Mouse (Mus musculus) inflammation-experienced regulatory T-cells, adult 6 months (primary cell): ENCODE data around the gene Nudt4. TPM values are rescaled to one million over a fixed set of nuclear protein-coding genes. Genes with fewer than 3 reads are reported as not detected.
A peak's percentile ranks its signal among the peaks of the same experiment; 100 is the strongest.
"Not testable (repeated sequence)": the region's sequence is repeated elsewhere in the genome, so short reads cannot be mapped to it uniquely, and the experiment has no call there.

Experiments
- ATAC-seq: one replicate; pipeline ENCODE4 v1.8.0; 2017
- polyA plus RNA-seq, 3 experiments: library from polyadenylated mRNA; unstranded; fragments of 100-300 nt; shearing (Covaris generic); gene quantifications; one replicate each; pipeline ENCODE4 v1.2.1; 2017

The Nudt4 gene
- polyA plus RNA-seq, 3 experiments from 2014 or later = 9.7 to 17.0 (median 12.9) TPM

- ATAC-seq = no peak
Observed at GRCm38 (mm10) chr10:95567550-95567949, 3.6 kb upstream of the Nudt4 start.

DNA sequence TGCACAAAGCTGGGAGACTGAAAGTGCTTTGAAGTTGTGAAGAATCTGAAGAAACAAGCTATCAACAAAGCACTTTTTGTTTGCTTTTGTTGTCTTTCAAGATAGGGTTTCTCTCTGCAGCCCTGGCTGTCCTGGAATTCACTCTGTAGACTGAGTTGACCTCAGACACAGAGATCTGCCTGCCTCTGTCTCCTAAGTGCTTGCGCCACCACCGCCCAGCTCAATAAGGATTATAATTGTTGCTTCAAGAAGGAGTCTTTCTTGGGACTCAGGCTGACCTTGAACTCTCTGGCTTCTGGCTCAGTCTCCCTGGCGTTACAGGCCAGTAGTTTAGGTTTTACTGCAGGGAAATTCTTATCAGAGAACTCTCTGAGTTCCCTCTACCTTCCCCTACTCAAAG, 2.8 kb upstream of the Nudt4 start:
- no peak for ATAC-seq

GRCm38 (mm10) chr10:95565156-95565854, 1.4 kb upstream of the Nudt4 start:
- ATAC-seq = peak; percentile 23

DNA sequence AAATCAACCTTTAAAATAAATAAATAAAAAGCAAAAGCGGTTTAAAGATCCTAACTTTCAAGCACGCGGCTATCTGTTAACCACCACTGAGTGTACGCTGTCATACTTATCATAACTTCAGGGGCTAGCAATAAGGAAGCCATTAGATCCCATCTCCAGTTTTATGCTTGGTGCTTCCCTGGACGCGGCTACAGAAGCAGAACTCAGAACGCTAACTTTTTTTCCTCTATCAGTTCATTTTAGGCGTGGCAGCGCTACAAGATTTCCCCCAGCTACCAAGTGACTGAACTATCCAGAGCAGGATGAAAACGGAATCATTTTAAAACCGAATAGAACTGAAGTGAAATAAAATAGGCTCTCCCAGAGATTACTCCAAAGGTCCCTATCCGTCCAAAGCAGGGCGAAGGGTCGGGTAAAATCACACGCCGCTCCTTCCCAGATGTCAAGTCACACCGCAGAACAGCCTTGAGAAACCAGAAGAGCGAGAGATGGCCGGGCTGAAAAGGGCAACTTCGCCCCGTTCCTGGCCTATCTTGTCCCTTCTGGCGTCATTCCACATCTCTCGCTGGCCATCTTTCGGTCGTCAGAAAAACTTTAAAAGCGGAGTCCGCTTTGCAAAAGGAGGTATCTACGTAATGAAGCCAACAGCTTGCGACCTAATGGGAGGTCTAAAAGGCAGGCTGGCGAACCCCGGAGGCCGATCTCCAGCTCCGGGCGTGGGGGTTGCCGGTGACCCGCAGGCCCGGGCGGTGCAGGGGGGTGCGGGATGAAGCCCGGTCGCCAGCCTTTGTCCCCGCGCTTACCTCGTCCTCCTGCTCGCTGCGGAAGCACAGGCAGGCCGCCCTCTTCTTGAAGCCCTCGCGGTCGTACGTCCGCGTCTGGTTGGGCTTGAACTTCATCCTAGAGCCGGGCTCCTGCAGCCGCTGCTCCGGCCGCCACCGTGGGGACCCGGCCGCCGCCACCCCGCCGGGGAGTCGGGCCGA, 796 bp downstream of the Nudt4 start:
- ATAC-seq = peak; percentile 33

DNA sequence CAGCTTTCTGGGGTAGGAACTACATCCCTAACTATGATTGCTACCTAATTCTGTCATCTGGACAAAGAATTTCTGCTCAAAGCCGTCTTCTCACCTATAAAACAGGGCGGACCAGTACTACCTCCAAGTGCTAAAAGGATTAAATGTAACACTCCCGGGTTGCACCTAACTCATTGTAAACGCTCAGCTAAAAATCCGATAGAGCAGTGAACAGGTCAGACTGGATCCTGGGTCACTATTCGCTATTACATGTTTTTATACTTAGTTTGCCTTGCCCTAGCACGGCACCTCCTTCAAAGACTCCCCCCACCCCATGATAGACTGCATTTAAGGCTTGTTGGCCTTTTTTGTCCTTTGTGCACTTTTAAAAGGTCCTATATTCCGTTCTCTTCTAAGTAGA, 1.6 kb downstream of the Nudt4 start:
- ATAC-seq = no peak

GRCm38 (mm10) chr10:95561616-95562015, 2.3 kb downstream of the Nudt4 start:
- no peak for ATAC-seq

DNA sequence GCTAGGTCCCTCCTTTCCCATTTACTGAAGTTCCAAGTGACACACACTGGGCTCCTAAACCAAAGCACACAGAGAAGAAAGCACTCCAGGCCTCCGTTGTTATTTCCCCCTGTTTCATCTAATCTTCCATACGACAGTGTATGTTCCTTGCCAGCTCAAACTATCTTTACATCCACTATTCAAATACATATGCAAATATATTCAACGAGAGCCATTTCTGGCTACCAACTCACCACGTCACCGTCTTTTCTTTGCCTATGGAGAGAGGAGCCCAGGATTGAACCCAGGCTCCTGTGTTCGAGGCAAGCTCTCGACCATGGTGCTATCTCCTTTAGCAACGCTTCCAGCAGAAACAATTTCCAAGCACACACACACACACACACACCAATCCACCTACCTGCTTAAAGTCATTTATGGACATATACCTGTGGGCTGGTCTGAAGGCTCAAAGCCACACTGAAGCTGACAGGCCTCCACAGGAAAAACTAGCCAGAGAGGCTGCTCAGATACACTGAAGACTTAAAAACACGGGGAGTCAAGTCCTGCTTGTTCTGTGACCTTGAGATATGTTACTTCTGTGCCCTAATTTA, 3.5 kb downstream of the Nudt4 start:
- ATAC-seq = no peak

DNA sequence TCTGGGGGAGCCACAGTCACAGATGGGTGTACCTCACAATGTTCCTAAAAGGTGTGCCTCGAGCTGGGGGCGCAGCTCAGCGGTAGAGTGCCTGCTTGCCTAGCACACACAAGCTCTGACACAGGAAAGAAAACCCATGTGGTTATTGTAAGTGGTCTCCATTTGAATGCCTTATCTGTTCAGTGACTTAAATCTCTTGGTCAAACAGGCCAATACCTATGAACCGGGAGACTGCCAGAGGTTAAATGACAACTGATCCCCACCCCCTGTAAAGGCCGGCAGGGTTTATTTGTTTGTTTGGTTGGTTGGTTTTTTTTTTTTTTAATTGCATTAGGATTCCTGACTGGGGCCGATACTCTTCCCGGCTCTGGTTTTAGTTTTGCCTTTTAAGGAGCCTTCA, 4.5 kb downstream of the Nudt4 start:
- no peak for ATAC-seq

GRCm38 (mm10) chr10:95557337-95557828, 6.6 kb downstream of the Nudt4 start:
- peak; percentile 71 for ATAC-seq

GRCm38 (mm10) chr10:95555866-95556265, 8.1 kb downstream of the Nudt4 start:
- ATAC-seq = no peak

DNA sequence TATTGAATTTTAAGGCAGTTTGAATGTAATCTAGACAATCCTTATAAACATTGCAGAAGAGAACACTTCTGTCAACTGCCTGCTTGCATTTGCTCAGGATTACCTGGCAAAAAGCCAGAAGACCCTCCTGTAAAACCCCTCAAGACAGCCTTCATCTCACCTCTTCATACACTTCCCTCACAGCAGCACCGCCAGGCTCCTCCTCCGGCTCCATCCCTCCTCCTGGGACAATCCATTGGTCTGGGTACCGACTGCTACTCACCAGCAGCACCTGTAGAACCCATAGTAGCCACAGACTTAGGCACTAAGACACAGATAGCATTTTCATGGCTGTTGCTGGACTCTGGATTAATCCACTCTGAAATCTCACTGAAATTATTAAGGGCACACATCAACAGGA, 11.6 kb downstream of the Nudt4 start:
- ATAC-seq = no peak

GRCm38 (mm10) chr10:95551752-95552151, 12.2 kb downstream of the Nudt4 start:
- ATAC-seq = peak; percentile 58

DNA sequence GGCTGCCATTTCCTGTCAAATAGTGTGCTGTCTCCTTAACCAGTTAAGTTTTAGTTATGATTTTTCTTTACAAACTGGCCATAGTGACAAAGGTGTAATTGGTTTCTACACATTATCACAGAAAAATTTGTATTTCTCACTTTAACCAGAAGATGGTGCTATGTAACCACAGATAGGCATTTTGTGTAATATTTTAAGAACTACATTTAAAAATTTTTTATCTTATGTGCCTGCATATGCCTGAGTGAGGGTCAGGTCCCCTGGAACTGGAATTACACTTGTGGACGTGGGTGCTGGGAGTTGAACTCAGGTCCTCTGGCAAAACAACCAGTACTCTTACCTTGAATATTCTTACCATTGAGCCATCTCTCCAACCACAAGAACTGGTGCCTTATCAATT, 13.4 kb downstream of the Nudt4 start:
- peak; percentile 38 for ATAC-seq

DNA sequence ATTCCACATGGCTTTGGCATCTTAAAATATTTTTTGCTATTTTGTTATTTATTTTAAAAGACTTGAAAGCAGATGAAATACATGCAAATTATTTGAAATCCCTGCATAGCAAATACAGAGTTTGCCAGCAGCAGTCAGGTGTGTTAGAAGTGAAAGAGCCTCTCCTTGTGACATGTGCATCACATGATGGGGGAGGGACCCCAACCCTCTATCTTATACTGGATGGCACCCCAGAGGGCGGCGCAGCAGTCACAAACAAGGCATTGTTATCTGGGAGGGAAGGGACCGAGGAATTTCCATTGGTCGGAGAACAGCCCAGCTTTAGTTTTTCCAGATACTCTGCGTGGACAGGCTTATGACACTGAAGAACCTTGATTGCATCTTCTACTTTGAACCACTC, 14.9 kb downstream of the Nudt4 start:
- ATAC-seq = not testable (repeated sequence)

DNA sequence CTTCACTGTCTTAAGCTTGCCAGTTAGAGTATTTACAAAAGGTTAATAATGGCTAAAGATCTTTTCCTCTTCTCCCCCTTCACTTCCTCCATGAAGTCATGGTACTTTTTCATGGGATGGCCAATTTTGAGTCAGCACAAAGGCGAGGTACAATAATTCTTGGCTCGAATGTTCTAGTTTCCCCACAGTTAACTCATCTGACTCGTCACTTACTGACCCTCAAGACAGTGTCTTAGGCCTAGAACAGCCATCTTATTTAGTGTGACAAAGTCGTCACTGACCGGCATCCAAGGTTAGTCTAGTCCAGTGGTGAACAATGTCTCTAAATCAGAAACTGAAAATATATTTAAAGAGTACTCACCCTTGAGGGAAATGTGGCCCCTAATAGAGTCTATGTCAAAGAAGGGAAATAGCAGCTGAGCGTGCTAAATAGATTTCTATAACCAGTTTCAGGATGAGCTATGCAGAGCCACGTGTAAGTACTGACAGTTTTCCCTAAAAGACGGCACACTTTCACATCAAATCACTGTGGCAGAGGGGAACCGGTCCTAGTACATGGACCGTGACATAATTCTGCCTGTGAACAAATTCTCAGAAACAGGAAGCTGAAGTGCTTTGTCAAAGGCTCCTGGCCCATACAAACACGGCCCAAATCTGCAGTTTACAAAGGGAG, 15.7 kb downstream of the Nudt4 start:
- ATAC-seq = no peak

GRCm38 (mm10) chr10:95546178-95546577, 17.8 kb downstream of the Nudt4 start:
- ATAC-seq = no peak

DNA sequence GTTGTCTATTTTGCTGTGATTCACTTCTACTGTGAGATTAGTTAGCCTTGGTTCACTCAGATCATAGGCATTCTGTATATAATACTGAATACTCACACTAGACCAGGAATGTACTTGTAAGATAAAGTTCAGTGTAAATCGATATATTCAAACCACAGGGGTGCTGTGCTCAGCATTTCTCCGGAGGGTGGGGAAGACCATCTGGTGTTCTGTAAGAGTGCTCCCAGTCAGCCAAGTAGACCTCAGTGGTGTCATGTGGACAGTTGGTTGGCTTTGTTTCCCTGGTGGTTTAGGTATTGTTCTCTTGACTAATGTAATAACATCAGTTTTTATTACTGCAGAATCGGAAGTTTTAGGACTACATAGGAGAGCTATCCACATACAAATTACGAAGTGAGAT, 18.9 kb downstream of the Nudt4 start:
- no peak for ATAC-seq

GRCm38 (mm10) chr10:95544651-95545050, 19.3 kb downstream of the Nudt4 start:
- ATAC-seq = no peak

GRCm38 (mm10) chr10:95544004-95544403, 19.9 kb downstream of the Nudt4 start:
- no peak for ATAC-seq

DNA sequence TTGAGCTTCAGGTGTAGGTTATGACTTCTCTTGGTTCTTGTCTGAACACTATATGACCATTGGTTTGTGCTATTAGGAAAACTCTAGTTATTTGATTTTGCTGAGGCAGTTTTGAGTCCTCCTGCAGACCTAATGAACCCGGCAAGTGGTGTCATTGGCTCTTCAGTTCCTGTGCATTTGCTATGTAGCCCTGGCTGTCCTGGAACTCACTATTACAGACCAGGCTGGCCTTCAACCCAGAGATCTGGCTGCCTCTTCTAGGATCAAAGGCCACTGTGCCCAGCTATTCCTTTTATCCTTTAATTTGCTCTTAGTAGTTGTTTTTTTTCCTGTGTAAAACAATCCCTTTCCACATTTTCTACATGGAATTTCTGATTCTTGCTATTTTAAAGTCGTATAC, 20.6 kb downstream of the Nudt4 start:
- ATAC-seq = no peak

- no peak for ATAC-seq
Observed at GRCm38 (mm10) chr10:95542916-95543315, 21.0 kb downstream of the Nudt4 start.

DNA sequence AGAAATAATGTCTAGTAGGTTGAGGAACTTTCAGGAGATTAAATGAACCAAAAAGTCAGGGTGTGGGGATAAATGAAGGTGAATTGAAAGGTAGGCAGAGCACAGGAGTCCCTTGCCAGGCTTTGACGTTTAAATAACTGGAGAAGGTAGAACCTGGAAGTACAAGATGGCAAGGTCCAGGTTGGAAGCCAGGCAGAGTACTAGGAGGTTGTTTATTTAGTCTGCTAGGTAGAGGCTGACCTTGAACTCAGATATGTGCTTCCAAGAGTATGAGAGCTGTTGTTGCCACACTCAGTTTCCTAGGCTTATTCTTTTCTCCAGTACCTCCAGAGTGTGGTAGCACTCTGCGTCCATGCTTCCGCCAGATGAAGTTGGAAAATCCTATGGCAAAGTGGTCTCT, 24.1 kb downstream of the Nudt4 start:
- ATAC-seq = no peak

DNA sequence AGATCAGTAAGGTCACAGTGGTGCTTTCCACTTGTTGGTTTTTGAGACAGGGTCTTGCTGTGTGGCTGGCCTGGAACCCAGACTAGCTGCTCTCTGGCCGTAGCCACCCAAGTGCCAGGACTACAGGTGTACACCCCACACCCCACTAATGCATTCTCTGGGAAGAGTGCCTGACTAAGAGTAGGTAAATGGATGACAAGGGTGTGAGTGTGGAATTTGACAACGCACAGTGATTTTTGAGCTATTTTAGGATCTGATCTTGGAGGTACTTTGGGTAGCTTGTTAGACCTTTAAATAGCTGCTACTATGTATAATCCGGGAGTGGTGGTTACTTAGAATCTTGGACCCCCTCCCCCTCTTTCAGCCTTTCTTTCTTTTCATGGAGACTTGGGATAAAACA, 24.7 kb downstream of the Nudt4 start:
- no peak for ATAC-seq
